Mouse (Mus musculus): Measurements from ENCODE around the gene Ssc4d.

The Ssc4d gene

DNA sequence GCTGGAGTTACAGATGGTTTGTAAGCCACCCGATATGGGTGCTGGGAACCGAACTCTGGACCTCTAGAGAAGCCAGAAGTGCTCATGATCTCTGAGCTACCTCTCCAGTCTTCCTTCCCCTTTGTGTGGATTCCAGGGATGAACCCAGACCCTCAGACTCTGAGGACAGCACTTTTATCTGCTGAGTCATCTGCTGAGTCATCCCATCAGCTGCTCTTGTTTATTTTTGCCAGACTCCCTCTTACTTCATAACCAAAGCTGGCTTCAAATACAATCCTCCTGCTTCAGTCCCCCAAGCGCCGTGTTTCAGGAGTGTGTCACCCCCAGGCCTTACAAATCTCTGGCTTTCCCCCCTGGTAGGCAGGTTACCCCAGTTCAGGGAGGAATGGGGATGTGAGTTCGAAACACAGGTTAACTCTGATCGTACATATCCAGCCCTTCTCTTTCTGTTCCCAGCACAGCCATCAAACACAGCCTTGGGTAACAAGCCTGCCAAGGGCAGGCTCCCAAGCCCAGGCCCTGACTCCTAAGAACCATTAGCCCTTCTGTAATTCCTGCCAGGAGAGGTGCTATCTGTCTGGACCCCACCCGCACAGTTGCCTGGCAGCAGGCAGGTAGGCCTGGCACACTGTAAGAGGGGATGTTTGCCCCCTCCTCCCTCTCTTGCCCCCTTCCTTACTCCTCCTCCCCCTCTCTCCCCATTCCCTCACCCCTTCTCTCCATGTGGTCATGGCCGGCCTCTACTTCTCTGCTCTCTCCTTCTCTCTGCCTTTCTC lies 1.8 kb upstream of the Ssc4d start:
- DNase-seq (ENCODE audit: low spot score): no peak

DNA sequence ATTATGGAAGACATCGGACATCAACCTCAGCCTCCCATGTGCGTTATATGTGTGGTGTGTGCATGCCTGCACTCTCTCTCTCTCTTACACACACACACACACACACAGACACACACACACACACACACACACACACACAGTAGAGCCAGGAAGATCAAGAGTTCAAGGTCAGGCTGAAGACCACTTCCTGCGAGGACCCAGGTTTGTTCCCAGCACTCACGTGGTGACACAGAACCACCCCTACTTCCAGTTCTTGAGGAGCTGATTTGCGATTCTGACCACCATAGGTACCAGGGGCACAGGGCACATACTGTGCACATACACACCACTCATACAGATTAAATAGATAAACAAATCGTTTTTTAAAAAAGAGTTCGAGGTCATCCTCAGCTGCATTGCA lies 2.5 kb downstream of the Ssc4d start:
- DNase-seq (ENCODE audit: low spot score): no peak

GRCm38 (mm10) chr5:135970247-135970646 lies 4.1 kb downstream of the Ssc4d start:
- DNase-seq (ENCODE audit: low spot score): no peak

DNA sequence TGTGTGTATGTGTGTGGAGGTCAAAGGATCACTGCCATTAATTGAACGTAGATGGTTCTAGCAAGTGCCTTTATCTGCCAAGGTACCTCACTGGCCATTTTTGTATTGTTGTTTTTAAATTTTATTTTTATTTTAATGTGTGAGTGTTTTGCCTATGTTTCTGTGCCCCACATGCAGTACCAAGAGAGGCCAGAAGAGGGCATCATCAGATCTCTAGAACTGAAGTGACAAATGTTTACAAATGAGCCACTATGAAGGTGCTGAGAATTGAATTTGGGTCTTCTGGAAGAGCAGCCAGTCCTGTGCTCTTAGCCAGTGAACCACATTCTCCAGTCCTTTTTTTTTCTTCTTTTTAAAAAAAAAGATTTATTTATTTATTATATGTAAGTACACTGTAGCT lies 5.5 kb downstream of the Ssc4d start:
- no peak for DNase-seq (ENCODE audit: low spot score)

DNA sequence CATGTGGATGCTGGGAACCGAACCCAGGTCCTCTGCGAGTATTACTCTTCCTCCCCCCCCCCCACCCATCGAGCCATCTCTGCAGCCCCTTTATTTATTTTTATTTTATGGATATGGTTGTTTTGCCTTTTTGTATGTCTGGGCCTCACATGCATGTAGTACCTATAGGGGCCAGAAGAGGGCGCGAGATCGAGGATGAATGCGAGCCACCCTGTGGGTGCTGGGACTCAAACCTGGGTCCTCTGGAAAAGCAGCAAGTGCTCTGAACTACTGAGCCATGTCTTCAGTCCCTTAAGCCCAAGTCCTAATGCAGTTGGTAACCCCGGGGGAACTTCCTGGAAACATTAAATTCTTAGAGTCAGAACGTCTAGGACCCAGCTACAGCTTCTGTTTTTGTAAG lies 7.5 kb downstream of the Ssc4d start:
- no peak for DNase-seq (ENCODE audit: low spot score)

DNA sequence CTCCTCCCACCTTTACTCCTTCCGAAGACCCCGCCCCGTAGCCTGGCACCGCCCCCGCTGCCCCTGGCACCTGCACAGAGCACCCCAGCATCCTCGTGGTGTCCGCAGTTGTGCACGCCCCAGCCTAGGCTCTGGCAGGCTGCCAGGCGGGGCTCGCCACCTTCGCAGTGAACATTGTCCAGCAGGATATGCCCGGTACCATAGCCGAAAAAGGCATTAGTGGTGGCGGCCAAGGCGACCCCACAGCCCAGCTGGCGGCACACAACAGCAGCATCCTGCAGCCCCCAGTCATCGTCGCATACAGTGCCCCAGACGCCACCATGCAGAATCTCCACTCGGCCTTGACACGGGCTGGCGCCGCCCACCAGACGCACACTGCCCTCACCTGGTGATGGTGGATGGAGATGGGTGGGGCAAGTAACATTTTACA lies 8.8 kb downstream of the Ssc4d start:
- DNase-seq (ENCODE audit: low spot score): peak; percentile 58

- DNase-seq (ENCODE audit: low spot score): no peak
Observed at GRCm38 (mm10) chr5:135963280-135963627, 11.1 kb downstream of the Ssc4d start.

- peak; percentile 100 for DNase-seq (ENCODE audit: low spot score)
Observed at GRCm38 (mm10) chr5:135962492-135963279, 11.6 kb downstream of the Ssc4d start.

DNA sequence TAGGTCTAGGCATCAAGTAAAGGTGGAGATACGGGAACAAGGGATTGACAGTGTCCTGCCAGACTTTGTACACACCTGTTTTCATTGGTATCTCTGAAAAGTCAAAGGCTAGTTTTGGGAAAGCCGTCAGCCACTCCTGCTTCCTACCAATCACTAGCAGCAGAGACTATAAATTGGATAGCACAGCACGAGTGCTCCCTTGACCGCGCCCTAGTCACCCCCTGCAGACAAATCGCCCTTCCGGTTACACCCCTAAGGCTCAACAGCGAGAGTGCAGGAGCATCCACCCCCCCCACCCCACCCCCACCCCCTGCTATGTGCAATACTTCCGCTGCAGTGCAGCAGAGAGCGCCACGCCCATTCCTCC lies 12.2 kb downstream of the Ssc4d start:
- no peak for DNase-seq (ENCODE audit: low spot score)

- DNase-seq (ENCODE audit: low spot score): no peak
Observed at GRCm38 (mm10) chr5:135960909-135961635, 13.3 kb downstream of the Ssc4d start.

GRCm38 (mm10) chr5:135959911-135960310 lies 14.4 kb downstream of the Ssc4d start:
- no peak for DNase-seq (ENCODE audit: low spot score)

DNA sequence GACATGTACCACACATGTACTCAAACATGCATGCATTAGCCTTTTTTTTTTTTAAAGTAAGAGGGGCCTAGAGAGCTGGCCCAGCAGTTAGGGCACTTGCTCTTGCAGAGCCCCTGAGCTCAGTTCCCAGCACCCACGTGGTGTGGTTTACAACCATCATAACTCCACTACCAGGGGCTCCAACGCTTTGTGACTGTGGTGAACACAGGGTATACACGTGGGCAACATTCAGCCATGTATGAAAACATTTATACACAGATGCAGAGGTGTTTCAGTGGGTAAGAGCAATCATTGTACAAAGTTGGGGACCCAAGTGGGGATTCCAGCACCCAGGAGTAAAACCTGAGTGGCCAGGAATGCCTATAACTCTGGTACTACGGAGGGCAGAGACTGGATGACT lies 16.0 kb downstream of the Ssc4d start:
- DNase-seq (ENCODE audit: low spot score): no peak

GRCm38 (mm10) chr5:135957207-135957974 lies 16.9 kb downstream of the Ssc4d start:
- peak; percentile 98 for DNase-seq (ENCODE audit: low spot score)

DNA sequence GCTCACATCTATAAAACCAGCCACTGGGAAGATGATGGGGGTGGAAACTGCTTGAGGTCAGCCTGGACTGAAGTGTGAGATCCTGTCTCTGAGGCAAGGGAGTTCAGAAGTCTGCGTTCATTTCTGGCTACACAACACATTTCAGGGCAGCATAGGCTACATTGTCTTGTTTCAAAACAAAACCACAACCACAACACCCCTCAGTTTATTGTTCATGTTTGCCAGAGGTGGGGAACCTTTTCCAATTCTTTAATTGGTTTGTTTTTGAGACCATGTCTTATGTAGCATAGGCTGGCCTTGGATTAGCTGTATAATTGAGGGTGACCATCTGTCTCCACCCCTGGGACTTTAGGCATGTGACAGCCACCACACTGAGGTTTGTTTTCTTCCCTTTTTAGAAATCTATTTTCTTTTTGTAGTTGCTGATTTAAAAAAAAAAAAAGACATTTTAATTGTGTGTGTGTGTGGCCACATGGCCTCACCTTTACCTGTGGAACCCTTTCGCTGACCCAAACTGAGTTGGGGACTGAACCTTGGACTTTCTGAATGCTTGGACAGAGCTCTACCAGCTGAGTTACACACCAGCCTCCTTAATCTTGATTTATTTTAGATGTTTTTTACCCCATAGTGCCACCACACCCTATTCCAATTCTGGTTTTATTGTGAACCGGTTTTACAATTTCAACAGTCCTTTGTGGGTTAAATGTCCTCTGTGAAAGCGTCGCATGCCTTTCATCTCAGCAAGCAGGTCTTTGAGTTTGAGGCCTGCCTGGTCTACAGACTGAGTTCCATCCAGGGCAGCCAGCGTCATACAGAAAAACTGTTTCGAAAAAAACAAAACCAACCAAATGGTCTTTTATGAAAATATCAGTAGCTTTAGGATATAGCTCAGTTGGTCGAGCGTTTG lies 17.8 kb downstream of the Ssc4d start:
- no peak for DNase-seq (ENCODE audit: low spot score)

- no peak for DNase-seq (ENCODE audit: low spot score)
Observed at GRCm38 (mm10) chr5:135952830-135953229, 21.5 kb downstream of the Ssc4d start.

GRCm38 (mm10) chr5:135951660-135952059 lies 22.7 kb downstream of the Ssc4d start:
- DNase-seq (ENCODE audit: low spot score): no peak

- DNase-seq (ENCODE audit: low spot score): no peak
Observed at GRCm38 (mm10) chr5:135950710-135951412, 23.5 kb downstream of the Ssc4d start.

DNA sequence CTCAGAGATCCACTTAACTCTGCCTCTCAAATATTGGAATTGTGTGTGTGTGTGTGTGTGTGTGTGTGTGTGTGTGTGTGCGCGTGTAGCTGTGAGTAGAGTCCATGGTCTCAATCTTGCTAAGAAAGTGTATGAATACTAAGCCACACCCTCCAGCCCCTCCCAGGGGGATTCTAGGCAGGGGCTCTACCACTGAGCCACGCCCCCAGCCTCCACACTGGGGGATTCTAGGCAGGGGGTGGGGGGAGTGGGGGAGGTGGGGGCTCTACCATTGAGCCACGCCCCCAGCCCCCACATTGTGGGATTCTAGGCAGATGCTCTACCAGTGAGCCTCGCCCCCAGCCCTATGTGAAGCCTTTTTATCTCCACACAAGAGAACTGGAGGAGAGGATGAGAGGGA lies 27.7 kb downstream of the Ssc4d start:
- DNase-seq (ENCODE audit: low spot score): no peak

GRCm38 (mm10) chr5:135945916-135946408 lies 28.4 kb downstream of the Ssc4d start:
- no peak for DNase-seq (ENCODE audit: low spot score)

- DNase-seq (ENCODE audit: low spot score): no peak
Observed at GRCm38 (mm10) chr5:135942710-135943109, 31.6 kb downstream of the Ssc4d start.
